Mouse (Mus musculus) A20 (cell line): ENCODE measurements around the gene Tial1.

Experiments used
- DNase-seq: peaks from one replicate; pipeline ENCODE4 v3.0.0-alpha.2; 2011; ENCODE audit warnings: low read depth, low spot score

Gene Tial1

GRCm38 (mm10) chr7:128417226-128417929 is 44.1 kb downstream of the Tial1 start:
- DNase-seq, result peak; percentile 25

DNA sequence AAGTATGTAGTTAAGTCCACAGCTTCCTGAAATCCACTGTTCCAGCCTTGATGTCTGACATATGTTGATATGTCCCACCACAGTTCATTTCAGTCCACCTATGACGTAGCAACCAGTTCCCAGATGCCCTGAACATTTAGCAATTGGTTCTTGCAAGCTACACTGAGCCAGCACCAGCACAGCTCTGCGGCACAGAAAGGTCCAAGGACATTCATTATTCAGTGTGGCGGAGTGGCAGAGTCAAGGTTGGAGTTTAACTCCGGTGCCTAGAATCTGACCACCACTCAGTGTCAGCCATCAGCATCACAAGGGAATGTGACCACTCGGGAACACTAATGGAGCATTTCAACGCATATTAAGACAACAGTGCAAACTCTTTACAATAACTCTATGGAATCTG is 44.9 kb downstream of the Tial1 start:
- DNase-seq, result no peak

DNA sequence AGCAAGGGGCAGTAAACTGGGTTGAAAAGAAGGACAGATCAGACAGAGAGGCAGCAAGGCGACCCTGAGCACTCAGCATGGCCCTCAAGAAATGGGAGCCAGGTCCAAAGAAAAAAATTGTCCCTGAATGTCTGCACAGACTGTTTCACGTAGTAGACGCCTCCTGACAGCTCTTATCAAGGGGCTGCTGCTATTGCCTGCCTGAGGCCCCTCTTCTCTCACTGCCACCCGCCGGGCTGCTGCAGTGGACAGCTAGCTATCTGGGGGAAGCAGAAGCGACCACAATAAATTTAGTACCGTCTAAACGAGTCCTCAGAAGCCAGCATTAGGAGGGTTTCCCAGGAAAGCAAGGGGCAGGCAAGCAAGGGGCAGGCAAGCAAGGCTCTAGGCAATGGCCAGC is 47.1 kb downstream of the Tial1 start:
- no peak for DNase-seq

- no peak for DNase-seq
These were observed 49.3 kb downstream of the Tial1 start for GRCm38 (mm10) chr7:128412071-128412833.

DNA sequence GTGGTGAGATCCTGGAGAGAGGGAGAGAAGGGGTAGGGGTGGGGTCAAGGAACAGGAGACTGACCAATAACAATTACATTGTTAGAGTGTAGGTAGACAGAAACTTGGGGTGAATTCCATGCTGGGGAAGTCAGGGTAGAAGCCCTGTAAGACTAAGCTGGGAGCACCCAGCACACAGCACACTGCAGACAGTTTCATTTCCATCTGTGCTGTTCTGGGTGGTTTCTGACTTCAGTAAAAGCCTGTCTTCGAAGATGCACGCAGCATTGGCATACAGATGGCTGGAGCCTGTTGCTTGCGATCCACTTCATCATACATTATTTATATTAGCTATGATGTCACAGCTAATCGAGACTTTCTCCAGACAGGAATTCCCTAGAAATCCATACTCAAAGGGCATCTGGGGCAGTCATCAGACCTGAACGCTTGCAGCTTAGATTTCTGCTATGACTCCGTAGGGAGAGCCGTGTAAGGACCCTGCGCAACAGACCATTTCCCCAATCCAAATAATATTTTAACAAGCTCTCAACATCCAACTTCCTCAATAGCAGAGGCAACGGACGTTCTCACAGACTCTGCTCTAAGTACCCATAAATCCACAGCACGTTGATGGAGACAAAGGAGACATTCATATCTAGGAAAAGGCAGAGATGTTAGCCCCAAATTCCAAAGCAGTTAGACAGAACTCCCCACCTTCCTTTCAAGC is 50.7 kb downstream of the Tial1 start:
- no peak for DNase-seq

GRCm38 (mm10) chr7:128408265-128408664 is 53.3 kb downstream of the Tial1 start:
- peak; percentile 41 for DNase-seq

DNA sequence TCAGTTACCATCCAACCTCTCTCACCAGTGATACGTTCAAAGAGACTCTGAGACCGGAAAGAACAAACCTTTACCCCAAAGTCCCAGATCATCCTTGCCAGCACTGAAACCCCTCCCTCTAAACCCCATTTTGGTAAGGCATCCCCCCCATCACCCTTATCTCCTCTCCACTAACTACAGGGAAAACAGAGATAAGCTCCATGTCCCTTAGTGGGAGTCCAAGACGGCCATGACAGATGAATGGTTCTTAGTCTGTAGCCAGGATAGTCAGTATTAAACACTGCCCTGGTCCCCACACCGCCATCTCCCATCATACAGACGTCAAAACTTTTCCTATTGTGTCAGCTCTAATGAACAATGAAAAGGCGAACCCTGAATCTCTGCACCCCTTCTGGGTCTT is 57.5 kb downstream of the Tial1 start:
- no peak for DNase-seq

DNA sequence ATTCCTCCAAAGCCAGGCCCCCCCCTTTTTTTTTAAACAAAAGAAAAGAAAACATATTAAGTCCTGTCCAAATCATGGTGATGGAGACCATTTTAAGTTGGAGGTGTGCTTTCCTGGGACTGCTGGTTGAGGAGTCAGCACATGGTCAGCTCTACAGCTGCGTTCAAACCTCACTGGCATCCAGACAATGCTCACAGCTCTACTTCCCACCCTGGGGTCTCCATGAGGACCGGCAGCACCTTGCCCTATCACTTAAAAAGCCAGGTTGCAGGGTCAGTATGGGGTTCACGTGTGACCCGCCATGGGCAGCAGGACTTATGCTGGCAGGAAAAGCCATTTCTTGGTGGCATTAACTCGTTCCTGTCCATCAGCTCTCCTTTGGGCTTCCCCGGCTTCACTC is 57.9 kb downstream of the Tial1 start:
- DNase-seq, result no peak

- no peak for DNase-seq
These were observed 58.4 kb downstream of the Tial1 start for GRCm38 (mm10) chr7:128403128-128403527.

DNA sequence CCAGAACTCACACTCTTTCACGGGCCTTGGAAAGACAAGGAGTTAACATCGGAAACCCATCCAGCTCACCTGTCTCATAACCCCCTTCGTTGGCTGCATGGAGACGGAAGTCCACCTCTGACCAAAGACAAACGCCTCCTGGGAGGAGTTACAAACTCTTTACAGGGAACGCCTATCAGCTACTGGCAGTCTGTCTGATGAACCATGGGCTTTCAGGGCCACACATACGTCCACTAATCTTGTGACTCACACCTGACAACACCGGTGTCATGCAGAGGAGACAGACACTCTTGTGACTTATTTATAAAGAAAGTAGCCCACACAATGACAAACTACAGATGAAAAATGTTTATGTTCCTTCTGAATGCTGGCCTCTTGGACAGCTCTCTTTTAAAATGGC is 58.9 kb downstream of the Tial1 start:
- no peak for DNase-seq

- peak; percentile 53 for DNase-seq
These were observed 62.9 kb downstream of the Tial1 start for GRCm38 (mm10) chr7:128398664-128399063.

DNA sequence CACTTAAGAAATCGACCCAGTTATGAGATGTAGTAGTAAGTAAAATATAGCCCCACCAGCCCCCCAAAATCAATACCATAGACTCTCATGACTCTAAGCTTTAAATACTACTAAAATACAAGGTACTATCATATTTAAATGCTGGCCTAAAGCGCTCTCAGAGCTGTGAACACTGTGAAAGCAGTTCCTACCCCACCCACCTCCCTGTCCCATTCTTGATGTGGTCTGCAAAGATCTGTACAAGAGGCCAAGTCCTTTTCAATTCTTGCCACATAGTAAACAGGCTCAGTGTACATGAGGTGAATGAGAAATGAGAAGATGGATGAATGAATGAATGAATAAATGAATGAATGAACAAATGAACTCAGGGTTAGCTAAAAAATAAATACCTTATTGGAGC is 64.5 kb downstream of the Tial1 start:
- no peak for DNase-seq

DNA sequence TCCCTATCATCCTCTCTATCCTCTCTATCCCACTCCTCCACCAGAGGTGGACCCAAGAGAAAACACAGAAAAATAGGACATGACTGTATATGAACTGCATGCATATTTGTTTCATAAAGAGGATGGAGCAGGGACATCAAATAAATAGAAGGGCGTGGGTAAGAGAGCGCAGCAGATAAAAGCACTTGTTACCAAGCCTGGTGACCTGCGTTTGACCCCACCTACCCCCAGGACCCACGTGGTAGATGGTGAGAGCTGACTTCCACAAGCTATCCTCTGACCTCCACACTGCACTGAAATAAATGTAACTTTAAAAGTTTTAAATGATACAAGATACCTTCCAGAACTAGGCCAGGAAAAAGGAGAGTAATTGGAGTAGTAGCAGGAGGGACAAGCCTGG is 67.8 kb downstream of the Tial1 start:
- no peak for DNase-seq

GRCm38 (mm10) chr7:128392972-128393314 is 68.6 kb downstream of the Tial1 start:
- no peak for DNase-seq

GRCm38 (mm10) chr7:128392071-128392971 is 69.2 kb downstream of the Tial1 start:
- DNase-seq, result peak; percentile 95

DNA sequence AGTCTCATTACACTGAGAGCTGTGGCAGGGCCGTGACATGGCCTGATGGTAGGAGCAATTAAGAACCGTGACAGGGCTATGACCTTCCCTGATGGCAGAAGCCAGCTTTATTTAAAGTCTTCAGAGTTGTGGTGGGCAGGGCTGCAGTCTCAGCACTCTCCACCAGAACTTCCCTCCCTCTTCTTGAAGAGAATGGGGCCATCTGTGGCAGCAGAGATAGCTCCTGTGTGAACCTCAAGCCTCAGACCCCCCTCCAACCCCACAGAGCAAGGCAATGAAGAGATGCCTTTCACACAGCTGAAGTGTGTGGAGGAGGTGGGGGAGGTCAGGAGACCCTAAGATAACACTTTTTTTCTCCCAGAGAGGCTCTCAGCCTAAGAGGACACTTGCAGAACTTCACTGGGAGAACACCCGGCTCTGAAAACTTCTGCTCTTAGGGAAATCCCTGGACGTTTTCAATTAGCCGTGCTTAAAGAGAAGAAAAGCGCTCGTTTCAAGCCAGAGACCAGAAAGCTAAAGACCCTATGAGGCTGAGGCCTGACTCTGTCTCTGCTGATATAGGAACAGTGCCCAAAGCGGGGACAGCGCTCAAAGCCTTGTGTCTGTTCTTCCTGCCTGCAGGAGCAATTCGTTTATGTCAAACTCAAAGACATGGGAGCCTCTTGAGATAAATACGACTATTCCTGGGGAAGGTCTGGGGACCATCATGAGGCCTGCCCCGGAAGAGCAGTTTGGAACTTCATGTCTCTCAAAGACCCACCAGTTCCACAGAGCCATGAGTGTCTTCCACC is 70.1 kb downstream of the Tial1 start:
- peak; percentile 56 for DNase-seq
